Mouse (Mus musculus) erythroblast, adult 5-6 weeks (primary cell): ENCODE data around the gene Mllt6. TPM values are rescaled to one million over a fixed set of nuclear protein-coding genes. Genes with fewer than 3 reads are reported as not detected.

Experiments used
- total RNA-seq, 2 experiments: library from RNA; stranded (forward) in 1 of 2; stranded (reverse) in 1 of 2; fragments of 150-400 nt in 1 of 2; fragments of 200-764, 138-1000 nt in 1 of 2; gene quantifications; 2 replicates each; pipeline versions ENCODE4 v1.2.3 to v1.2.4; 2015 to 2017; ENCODE audit warnings: low replicate concordance in 2 of 2

Gene Mllt6
- total RNA-seq, 2 experiments from 2014 or later, result 1.2 to 3.9 TPM

Other genes starting within 250 kb of the Mllt6 start
- gene Arhgap23, start 247.9 kb upstream of the Mllt6 start, total RNA-seq (2015; ENCODE audit: low replicate concordance), result 21.3 and 21.9 TPM in 2 replicates
- gene Arhgap23, start 247.9 kb upstream of the Mllt6 start, total RNA-seq (2017; ENCODE audit: low replicate concordance), result 25.6 and 30.2 TPM in 2 replicates
- not detected in 2 replicates for gene 4933428G20Rik, start 163.1 kb upstream of the Mllt6 start, total RNA-seq (2015; ENCODE audit: low replicate concordance)
- gene 4933428G20Rik, start 163.1 kb upstream of the Mllt6 start, total RNA-seq (2017; ENCODE audit: low replicate concordance), result not detected in 2 replicates
- gene Srcin1, start 87.2 kb upstream of the Mllt6 start, total RNA-seq (2015; ENCODE audit: low replicate concordance), result not detected in 2 replicates
- not detected in 2 replicates for gene Srcin1, start 87.2 kb upstream of the Mllt6 start, total RNA-seq (2017; ENCODE audit: low replicate concordance)
- 0.58 TPM in 1 of 2 replicates, not detected in the other for gene Epop, start 33.7 kb upstream of the Mllt6 start, total RNA-seq (2015; ENCODE audit: low replicate concordance)
- not detected in 2 replicates for gene Epop, start 33.7 kb upstream of the Mllt6 start, total RNA-seq (2017; ENCODE audit: low replicate concordance)
- 2.3 TPM in 1 of 2 replicates, not detected in the other for gene Cisd3, start 22.4 kb downstream of the Mllt6 start, total RNA-seq (2015; ENCODE audit: low replicate concordance)
- 1.7 TPM in 1 of 2 replicates, not detected in the other for gene Cisd3, start 22.4 kb downstream of the Mllt6 start, total RNA-seq (2017; ENCODE audit: low replicate concordance)
- 0.77 TPM in 1 of 2 replicates, not detected in the other for gene Pcgf2, start 37.1 kb downstream of the Mllt6 start, total RNA-seq (2015; ENCODE audit: low replicate concordance)
- gene Pcgf2, start 37.1 kb downstream of the Mllt6 start, total RNA-seq (2017; ENCODE audit: low replicate concordance), result not detected in 2 replicates
- gene Psmb3, start 40.0 kb downstream of the Mllt6 start, total RNA-seq (2015; ENCODE audit: low replicate concordance), result 32.4 and 40.3 TPM in 2 replicates
- 37.0 and 48.2 TPM in 2 replicates for gene Psmb3, start 40.0 kb downstream of the Mllt6 start, total RNA-seq (2017; ENCODE audit: low replicate concordance)
- 3.3 and 4.0 TPM in 2 replicates for gene Pip4k2b, start 81.3 kb downstream of the Mllt6 start, total RNA-seq (2015; ENCODE audit: low replicate concordance)
- 3.6 and 4.5 TPM in 2 replicates for gene Pip4k2b, start 81.3 kb downstream of the Mllt6 start, total RNA-seq (2017; ENCODE audit: low replicate concordance)
- 7.1 and 15.4 TPM in 2 replicates for gene Cwc25, start 103.1 kb downstream of the Mllt6 start, total RNA-seq (2015; ENCODE audit: low replicate concordance)
- gene Cwc25, start 103.1 kb downstream of the Mllt6 start, total RNA-seq (2017; ENCODE audit: low replicate concordance), result 8.9 and 12.3 TPM in 2 replicates
- gene 1700001P01Rik, start 112.5 kb downstream of the Mllt6 start, total RNA-seq (2015; ENCODE audit: low replicate concordance), result not detected in 2 replicates
- not detected in 2 replicates for gene 1700001P01Rik, start 112.5 kb downstream of the Mllt6 start, total RNA-seq (2017; ENCODE audit: low replicate concordance)
- gene Rpl23, start 119.0 kb downstream of the Mllt6 start, total RNA-seq (2015; ENCODE audit: low replicate concordance), result 241 and 306 TPM in 2 replicates
- gene Rpl23, start 119.0 kb downstream of the Mllt6 start, total RNA-seq (2017; ENCODE audit: low replicate concordance), result 280 and 382 TPM in 2 replicates
- gene Lasp1, start 135.6 kb downstream of the Mllt6 start, total RNA-seq (2015; ENCODE audit: low replicate concordance), result 31.8 and 54.8 TPM in 2 replicates
- 28.4 and 129 TPM in 2 replicates for gene Lasp1, start 135.6 kb downstream of the Mllt6 start, total RNA-seq (2017; ENCODE audit: low replicate concordance)
- 2.1 TPM in 1 of 2 replicates, not detected in the other for gene B230217C12Rik, start 177.4 kb downstream of the Mllt6 start, total RNA-seq (2015; ENCODE audit: low replicate concordance)
- gene B230217C12Rik, start 177.4 kb downstream of the Mllt6 start, total RNA-seq (2017; ENCODE audit: low replicate concordance), result not detected in 2 replicates
- not detected in 2 replicates for gene Fbxo47, start 220.7 kb downstream of the Mllt6 start, total RNA-seq (2015; ENCODE audit: low replicate concordance)
- 0.84 and 0.85 TPM in 2 replicates for gene Fbxo47, start 220.7 kb downstream of the Mllt6 start, total RNA-seq (2017; ENCODE audit: low replicate concordance)